Mouse (Mus musculus) c-Kit-negative CD71-positive TER-119-positive erythroid progenitor cells, embryonic 14.5 days (primary cell): Measurements from ENCODE around the gene Gm42417.

Experiments
- DNase-seq: peaks from one replicate; pipeline ENCODE4 v3.0.0-alpha.2; 2013; ENCODE audit warnings: low read depth, low spot score

Gm42417 gene

DNA sequence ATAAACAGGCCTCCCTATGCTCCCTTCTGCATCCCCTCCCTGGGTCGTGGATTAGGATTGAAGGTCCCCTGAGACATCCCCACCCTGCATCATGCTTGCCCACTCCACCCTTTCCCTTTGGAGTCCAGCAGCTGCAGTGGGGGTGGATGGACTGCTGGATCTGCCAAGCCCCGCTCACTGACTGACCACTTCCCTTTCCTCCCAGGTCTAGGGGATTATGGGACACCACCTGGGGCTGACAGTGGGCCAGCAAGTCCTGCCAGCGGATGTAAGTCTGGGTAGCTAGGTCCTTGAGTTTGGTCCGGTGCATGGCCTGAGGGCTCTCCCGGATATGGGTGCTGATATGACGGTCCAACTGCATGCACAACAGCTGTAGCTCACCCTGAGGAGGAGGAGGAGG is 24.9 kb upstream of the Gm42417 start:
- no peak for DNase-seq

DNA sequence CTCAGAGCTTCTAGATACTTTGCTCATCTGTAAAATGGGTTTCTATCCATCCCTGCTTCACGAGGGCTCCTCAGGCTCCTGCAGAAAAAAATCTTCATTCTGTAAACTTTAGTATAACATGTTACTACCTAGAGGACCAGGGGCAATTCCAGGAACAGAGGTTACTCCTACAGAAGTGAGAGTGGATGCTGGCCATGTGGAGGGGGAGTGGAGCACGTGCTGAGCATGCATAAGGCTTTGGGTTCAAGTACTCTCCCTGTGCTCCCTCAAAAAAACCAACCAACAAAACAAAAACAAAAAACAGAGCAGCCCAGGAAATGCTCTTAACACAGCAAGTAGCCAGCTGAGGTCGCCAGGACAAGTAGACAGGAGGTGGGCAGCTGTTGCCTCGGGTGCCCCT is 24.4 kb upstream of the Gm42417 start:
- DNase-seq: no peak

DNA sequence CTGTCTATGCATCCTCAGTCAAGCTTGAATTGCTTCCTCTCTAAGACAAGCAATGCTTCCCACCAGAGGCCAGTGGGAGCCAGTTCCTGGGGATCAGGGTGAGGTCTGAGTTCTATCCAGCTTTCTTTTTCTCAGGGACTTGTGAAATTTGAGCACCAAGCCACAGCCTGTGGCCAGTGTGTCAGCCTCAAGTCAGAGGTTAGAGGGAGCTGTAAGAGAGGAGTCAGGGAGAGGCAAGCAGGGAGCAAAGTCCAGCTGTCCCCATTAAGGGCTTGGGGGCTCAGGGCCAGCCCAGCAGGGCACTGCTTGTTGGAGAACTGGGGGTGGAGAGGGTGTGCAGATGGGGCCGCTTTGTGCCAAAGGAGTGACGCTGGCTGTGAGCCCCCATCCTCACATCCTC is 24.0 kb upstream of the Gm42417 start:
- DNase-seq: no peak

DNA sequence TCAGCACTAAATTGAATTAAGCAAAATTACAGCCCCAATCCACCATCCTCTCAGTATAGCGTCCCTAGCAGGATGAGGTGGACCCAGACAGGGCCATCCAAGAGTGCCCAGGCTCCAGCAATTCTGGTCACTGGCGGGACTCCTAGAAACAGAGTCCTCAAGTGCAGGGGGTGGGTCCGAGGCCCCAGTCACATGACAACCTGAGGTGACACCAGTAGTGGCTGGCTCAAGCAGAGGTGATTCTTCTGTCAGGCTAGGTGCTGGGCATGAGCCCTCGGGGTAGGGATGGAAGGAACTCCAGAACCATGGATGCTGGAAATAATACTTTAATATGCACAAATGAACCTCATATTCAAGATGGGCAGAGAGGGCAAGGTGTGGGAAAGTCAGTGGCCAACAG is 23.2 kb upstream of the Gm42417 start:
- DNase-seq: no peak

DNA sequence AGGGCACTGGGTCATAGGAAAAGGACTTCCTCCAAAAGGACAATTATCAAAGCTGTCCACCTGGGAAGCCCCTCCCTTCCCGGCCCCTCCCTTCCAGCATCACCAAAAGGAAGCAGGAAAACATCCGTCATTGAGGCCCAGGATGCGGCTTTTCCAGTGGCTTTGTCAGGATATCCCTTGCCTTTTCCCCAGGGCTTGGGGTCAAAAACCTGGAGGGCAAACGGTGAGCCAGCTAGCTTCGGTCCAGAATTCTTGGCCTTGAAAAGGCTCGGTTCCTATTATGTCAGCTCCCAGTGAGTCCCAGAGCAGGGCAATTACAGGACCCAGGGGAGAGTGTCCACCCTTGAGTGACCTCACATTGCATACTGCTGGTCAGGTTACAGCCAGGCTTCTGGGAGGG is 21.7 kb upstream of the Gm42417 start:
- no peak for DNase-seq

DNA sequence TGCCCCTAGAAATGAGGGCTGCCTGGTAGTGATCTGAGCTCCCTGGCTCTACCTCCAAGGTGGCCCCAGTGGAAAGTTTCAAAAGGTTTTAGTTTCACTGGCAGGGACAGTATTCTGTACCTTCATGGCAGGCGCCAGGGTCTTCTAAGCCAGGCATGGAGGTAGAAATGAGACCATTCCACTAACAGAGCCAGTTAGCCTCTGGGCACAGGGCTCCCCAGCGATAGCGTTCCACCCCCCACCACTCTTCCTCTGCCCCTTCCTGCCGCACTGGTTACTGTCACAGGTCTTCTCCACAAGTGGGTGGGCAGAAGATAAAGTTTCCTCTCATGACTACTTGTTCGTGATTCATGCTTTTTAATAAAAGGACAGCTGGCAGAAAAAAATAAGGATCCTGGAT is 20.7 kb upstream of the Gm42417 start:
- DNase-seq: no peak

DNA sequence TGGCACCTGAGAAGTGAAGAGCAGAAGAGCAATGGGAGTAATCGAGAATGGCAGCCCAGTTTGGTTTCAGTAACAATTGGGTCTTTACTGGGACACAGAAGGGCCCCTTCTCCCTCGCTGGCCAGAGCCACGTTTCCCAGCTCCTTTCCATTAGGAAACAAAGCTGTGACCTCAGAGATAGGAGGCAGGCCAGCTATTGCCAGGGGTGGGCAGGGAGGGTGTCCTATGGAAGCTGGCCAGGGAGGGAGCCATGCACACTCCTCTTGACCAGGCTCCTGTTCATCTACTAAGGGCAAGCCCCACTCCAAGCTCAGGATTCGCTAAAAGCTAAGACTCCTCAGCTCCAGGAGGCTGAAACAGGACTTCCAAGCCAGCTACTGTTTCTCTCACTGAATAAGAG is 20.0 kb upstream of the Gm42417 start:
- no peak for DNase-seq

DNA sequence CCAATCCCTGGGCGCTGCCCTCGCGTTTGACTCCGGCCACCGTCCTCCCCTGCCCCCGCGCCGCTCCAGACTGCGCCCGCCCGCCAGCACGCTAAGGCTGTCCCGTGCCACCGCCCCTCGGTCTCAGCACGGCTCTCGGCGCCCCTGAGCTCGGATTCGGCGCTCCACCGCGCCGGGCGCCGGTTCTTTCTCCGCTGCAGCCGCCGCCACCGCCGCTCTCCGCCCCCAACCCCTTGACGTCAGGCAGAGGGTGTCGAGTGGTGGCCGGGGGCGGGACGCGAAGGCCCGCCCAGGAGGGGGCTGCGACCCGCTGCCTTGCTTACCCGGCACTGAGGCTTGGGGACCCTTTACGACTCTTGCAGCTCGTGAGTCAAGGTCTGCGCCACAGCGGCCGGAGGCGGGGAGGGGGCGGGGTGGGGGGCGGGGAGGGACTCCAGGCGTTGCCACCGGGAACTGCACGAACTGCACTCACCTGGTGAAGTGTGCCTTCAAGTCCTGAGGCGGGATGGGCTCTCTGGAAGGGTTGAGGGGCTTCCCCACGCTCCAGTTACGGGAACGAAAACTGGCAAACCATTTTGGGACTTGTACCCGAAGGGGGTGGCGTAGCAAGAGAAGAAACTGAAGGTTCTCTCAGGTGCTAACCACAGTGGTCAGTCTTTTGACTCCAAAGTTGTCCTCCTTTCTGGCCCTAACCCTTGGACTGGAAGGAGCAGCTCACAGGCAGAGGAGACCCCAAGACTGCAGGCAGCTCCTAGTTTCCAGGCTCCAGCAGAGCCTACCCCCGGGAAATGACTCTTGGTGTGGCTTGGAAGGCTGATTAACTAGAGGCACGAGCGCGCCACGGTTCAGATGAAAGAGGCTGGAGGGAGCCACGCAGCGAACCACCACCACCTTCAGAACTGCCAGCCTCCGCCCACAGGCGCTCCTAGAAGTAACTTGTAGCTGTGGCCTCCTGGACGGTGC is 19.1 kb upstream of the Gm42417 start, which contains the start of gene Sema4c:
Gene Sema4c (minus strand): TSS at position 319 of the 963 bp plus-strand sequence.
- DNase-seq: no peak

DNA sequence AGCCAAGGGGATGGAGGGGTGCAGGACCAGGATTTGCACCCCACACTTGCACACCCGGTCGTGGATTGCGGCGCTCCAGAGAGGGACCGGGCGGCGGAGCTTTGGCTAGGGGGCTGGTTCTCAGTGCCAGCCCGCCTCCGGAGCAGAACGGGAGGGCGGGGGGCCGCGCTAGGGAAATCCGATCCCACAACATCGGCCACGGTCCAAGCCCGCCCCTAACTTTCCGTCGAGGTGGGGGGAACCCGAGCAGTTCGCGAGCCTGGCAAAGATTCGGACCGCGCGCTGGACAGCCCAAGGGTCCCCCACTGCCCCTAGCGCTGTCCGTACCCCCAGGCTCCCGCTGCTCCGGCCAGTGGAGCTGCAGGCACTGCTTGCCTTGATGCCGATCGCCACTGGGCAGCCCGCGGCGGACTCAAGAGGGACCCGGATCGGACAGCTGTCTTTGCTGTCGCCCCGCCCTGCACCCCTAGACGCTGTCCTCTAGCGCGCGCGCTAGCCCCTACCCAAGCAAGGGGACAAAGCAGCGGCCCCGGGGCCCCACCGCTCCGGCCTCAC is 18.3 kb upstream of the Gm42417 start:
- DNase-seq: no peak

DNA sequence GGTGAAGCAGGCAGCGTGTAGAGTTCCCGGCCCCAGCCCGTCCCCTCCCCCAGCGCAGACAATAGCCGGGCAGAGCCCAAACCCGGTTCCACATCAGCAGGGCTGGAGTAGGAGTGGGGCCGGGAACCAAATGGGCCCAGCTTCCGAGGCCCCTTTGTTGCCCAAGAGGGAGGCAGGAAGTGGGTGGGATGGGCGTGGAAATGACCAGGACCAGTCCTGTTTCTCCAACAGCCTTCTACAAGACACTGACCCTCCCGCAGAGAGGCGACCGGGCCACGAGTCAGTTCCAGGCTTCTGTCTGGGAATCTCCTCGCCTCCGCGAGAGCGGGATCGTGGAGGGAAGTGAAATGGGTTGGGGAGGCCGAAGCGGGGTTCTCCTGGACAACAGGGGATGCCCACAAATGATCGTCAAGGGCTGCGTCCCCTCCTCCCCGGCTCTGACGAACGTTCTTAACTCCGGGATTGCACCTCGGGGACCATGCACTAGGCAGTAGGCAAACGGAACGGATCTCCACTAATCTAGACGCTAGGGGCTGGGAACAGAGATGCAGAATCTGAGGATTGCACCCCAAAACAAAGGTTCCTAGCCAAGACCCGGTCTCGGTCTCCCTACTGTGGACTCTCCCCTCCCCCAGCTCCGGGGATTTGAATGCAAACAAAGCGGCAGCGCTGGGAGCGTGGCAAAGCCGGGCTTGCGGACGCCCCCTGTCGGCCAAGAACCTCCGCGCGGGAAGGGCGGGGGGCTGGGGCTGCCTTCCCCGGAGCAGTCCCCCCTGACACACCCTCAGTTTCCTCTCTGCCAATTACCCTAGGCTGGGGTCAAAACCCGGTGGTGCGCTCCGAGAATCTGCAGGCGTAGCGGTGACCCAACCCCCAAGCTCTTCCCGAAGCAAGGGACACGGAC is 17.6 kb upstream of the Gm42417 start:
- no peak for DNase-seq

DNA sequence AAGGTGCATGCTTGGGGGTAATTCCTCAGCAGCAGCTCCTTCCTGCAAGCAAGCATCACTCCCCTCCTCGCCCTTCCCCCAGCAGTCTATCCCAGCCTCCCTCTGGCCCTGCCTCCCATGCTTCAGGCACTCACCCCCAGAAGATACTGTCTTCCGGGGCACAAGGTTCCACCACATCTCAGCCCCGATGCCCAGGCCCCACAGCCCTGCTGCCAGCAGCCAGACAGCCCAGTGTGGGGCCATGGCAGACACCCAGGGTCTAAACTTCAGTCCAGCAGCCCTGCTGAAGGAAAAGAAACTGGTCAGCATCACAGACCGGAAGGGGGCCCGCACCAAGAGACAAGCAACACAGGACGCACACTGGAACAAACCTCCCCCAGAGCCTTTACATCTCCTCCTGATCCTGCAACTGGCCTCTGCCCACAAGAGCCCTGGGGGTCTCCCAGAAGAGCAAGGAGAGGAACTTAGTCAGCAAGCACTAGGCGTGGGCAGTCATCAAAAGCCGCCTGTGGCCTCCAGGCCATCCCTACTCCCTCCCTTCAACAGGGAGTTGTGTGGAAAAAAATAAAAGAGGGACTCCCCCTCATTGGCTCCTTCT is 16.7 kb upstream of the Gm42417 start:
- DNase-seq: no peak

DNA sequence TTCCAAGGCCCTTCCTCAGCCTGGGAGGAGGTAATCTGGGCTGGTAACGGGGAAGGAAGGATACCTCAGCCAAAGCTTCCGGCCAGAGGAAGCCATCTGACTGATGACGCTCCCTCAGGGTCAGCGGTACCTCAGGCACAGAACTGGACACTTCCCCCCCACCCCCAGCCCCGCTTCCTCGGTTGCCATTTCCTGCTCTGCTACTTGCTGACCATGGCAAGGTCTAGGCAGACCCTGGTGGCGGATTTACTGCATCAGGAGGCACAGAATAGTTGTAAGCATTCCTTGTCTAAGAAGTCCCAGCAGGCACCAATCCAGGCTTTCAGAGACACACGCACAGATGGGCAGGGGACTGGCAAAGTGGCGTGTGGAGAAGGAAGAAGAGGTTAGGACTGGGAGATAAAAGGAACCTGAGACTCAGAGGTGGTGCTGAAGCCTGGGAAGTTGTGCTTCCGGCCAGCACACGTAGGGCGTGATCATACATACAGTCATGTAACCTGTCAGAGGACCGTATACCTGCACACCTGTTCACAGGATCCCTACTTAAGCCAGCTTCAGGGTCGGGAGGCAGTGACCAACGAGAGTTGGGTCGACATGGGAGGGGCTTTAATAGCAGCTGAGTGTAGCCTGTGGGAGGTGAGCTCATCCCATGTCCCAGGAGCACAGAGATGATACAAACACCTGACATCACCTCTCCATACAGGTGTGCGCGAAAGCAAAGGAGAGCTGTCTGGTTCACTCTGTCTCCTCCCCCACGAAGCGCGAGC is 15.6 kb upstream of the Gm42417 start:
- DNase-seq: no peak

DNA sequence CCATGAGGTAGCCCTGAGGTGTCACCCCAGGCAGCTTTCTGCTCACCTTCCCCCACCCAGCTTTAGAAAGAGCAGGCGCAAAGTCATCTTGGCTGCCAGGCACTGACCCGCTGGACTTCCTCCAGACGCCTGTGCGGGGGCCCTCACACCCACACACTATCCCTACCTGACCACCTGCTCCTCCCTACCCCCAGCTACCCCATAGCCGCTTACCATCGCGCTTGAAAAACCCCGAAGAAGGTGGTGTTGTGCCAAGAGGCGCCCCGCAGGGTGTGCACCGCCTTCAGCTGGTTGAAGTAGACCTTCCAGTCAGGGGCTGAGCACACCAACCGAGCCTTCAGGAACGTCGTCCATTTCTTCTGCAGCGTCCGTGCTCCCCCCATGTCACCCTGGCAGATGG is 13.3 kb upstream of the Gm42417 start:
- no peak for DNase-seq

DNA sequence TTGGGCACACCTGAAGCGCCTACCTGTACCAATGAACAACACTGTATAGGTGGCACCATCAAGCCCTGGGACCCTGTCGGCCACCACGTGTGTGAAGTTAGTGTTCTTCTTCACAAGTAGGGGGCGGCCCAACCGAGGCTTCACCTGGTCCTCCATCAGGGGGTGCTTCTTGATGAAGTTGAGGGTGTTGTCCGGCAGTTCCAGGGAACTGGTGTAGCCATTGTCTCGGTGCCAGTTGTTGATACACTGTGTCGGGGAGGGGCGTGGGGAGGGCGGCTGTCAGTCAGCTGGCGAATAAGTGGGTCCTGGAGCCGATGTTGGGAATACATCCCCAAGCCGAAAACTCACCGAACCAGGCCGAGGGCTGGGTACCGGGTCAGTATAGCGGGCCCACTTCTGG is 12.7 kb upstream of the Gm42417 start:
- DNase-seq: no peak

DNA sequence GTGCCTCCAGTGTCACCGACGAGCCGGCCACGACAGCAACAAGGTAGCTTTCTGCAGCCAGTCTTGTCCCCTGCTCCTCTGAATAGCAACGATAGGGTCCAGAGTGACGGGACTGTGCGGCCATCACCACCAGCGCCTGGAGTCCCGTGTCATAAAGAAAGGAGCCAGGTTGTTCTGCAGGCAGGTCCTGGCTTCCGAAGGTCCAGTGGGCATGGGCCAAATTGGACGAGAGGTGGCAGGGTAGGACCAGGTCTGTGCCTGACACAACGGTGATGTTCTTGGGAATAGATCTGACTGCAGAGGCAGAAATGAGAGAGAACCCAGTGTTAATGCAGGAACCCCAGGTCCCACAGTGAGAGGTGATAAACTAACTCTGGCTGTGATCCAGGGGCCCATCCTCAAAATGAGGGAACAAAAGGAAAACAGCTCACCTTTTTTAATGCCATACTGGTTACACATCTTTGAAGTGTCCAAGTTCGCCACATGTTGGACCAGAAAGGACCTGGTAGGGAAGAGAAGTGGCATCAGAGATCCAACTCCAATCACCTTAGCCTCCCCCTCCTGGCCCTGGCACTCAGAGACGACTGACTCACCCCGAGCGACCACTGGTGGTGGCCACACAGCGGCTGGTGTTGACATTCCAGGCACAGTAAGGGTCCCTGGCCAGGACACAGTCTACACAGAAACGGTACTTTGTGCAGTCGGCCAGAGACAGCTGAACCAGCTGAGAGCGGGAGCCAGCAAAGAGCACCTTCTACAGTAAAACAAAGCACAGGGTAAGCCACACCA is 11.0 kb upstream of the Gm42417 start:
- no peak for DNase-seq

DNA sequence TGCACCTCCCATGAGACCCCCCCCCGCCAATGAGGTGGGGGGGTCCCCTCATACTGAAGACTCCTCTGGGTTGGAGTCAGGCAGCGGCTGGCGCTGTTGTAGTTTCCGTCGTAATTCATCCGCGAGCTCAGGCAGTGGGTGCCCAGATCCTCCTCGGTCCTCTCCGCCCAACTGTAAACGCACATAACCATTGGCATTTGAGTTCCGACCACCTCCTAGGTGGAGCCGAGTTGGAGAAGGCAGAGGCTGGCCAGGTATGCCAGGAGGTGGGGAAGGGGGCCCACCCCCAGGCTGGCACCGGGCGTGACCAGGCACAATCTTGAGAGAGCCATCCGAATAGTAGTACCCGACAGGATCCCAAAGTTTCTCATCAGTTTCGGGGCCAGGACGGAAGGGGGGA is 10.3 kb upstream of the Gm42417 start:
- DNase-seq: no peak

DNA sequence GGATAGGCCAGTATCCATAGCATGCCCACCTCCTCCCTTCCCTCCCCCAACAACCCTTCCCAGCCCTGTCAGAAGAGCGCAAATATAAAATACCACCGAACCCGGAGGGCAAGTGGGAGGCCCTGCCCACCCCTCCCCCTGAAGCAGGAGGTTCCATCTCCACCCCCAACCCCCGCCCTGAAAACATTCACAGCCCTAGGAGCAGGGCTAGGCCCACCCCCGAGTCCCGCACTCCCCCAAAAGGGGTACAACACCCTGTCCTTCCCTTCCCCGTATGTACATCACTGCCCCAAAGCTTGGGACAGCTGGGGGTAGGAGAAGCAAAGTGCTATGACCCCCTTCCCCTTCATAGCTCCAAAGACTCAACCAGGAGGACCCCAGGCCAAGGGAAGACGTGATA is 9.5 kb upstream of the Gm42417 start:
- no peak for DNase-seq

DNA sequence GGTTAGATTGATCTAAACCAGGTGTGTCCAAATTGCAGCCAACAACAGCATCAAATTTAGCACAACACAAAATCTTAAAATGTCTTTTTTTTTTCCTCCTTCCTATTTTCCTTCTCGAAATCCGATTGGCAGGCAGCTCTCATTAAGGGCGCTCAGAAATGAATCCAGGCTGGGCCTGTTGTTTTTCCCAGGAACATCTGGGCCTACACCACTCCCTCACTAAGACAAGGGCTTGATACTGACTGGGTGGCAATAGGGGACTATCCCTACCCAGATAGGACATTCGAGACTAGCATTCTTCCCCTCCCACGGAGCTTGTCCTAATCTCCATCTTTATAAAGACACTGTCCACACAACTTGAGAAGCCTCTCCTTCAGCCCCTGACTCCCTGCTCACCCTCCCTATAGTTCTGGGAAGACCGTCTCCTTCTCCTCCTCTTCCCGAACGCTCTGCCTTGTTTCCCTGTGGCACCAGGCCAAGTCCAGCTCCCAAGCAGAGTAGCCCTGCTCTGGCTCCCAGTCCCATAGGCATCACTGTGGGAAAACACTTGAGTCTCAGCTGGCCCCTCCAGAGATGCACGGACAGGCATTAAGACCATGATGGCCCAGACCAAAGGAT is 8.9 kb upstream of the Gm42417 start:
- DNase-seq: no peak

DNA sequence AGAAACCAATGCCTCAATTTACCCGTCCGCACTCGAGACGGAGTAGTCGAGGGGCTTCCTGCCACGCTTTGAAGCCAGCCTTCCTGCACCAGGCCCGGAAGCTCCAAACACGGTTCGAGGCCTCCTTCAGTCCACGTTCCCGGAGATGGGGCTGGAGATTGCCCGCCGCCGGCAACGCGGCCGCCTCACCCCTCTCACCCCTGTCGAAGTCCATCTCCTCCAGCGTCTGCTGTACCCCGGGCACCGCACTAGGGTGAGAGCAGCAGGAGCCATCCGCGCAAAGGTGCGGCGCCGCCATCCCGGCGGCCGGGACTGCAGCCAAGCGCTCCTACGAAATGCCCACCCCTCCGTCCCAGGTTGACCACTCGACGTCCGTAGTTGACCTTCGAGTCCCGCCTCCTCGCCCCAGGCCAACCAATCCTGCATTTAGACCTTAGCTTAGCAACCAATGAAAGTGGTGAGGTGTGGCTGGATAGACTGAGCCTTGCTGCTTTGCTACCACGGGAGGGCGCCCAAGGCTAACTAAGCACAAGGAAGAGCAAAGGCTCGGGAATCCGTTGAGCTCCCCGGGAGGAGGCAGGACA is 7.8 kb upstream of the Gm42417 start, which contains the start of gene Ankrd39:
Gene Ankrd39 (minus strand): TSS at position 558 of the 584 bp plus-strand sequence.
- peak; percentile 93 for DNase-seq
